Mouse (Mus musculus) liver, embryonic 14.5 days (tissue): ENCODE measurements around the gene Lamb3. TPM values are rescaled to one million over a fixed set of nuclear protein-coding genes. Genes with fewer than 3 reads are reported as not detected.

Experiments
- ATAC-seq: fragments of 200-750 bp; cut with Nextera tagmentation; 2 replicates; pipeline ENCODE4 v1.8.0; 2017; ENCODE audit warnings: moderate number of reproducible peaks, mild to moderate bottlenecking, moderate library complexity; ENCODE audit not compliant: insufficient read depth
- DNase-seq, 3 experiments: peaks; one replicate each; pipeline ENCODE4 v3.0.0-alpha.2; 2012 to 2013; ENCODE audit warnings: low read depth in 3 of 3, low spot score in 3 of 3
- H3K27ac ChIP-seq: fragments of 300-500 bp; sonication (generic); 2 replicates; pipeline ENCODE4 v1.5.1; 2014; ENCODE audit warnings: moderate library complexity, mild to moderate bottlenecking, control low read depth, inconsistent platforms
- H3K27me3 ChIP-seq: fragments of 300-500 bp; sonication (generic); 2 replicates; pipeline ENCODE4 v1.6.1; 2014; ENCODE audit warnings: mild to moderate bottlenecking, low read length, moderate library complexity; ENCODE audit not compliant: control insufficient read depth, insufficient read depth
- H3K36me3 ChIP-seq: fragments of 300-500 bp; sonication (generic); replicated peaks from 2 replicates; pipeline ENCODE4 v1.6.1; 2014; ENCODE audit warnings: low read depth; ENCODE audit not compliant: control insufficient read depth, insufficient read depth
- H3K4me1 ChIP-seq, 2 experiments: fragments of 200-500 bp in 1 of 2; fragments of 300-500 bp in 1 of 2; sonication (generic) in 1 of 2; replicated peaks; 2 replicates each; pipeline ENCODE4 v1.6.1; 2012 to 2014; ENCODE audit warnings: antibody characterized with exemption in 1 of 2, inconsistent platforms in 1 of 2, low read length in 1 of 2; ENCODE audit not compliant: control insufficient read depth in 2 of 2, insufficient read depth in 2 of 2
- H3K4me2 ChIP-seq: fragments of 300-500 bp; sonication (generic); 2 replicates; pipeline ENCODE4 v1.6.1; 2014; ENCODE audit warnings: low read depth, mild to moderate bottlenecking, control low read depth, moderate library complexity
- H3K4me3 ChIP-seq, 2 experiments: fragments of 200-500 bp in 1 of 2; fragments of 300-500 bp in 1 of 2; sonication (generic) in 1 of 2; 2 replicates each; pipeline ENCODE4 v1.5.1; 2012 to 2014; ENCODE audit warnings: low read depth in 2 of 2, low read length in 2 of 2, mild to moderate bottlenecking in 2 of 2, control low read depth in 1 of 2, inconsistent platforms in 1 of 2, moderate library complexity in 1 of 2; ENCODE audit not compliant: insufficient read depth in 1 of 2
- H3K9ac ChIP-seq: fragments of 300-500 bp; sonication (generic); replicated peaks from 2 replicates; pipeline ENCODE4 v1.6.1; 2014; ENCODE audit warnings: mild to moderate bottlenecking, control low read depth, moderate library complexity
- H3K9me3 ChIP-seq: fragments of 300-500 bp; sonication (generic); 2 replicates; pipeline ENCODE4 v1.6.1; 2016; ENCODE audit warnings: low read length, mixed read lengths; ENCODE audit not compliant: control insufficient read depth
- CTCF ChIP-seq: IDR thresholded peaks from 2 replicates; pipeline ENCODE4 v1.5.1; 2016; ENCODE audit warnings: antibody characterized with exemption, low read depth, control low read depth
- EP300 ChIP-seq: IDR thresholded peaks from 2 replicates; pipeline ENCODE4 v1.6.1; 2016; ENCODE audit warnings: antibody characterized with exemption, low read depth
- WGBS: fragments of 180-500 bp; shearing (Covaris S2); extraction: QIAGEN DNeasy Blood & Tissue Kit; methylation state at CpG from one replicate; pipeline ENCODE4 v1.1.7; 2014; ENCODE audit not compliant: insufficient replicate concordance; 5-methylcytosine and 5-hydroxymethylcytosine counted together
- polyA plus RNA-seq, 2 experiments: library from polyadenylated mRNA; depleted of rRNA in 1 of 2; stranded (reverse) in 1 of 2; unstranded in 1 of 2; fragments of >200 nt; fragmentation: Nextera tagmentation in 1 of 2; extraction: Ambion mirVana in 1 of 2; gene quantifications; 2 replicates each; pipeline versions ENCODE4 v1.2.1 to v1.2.3; 2012 to 2014

Gene Lamb3
- polyA plus RNA-seq, 2 experiments = 0.17 to 0.28 TPM

- DNase-seq = no peak
- Histone ChIP-seq H3K9ac (no peak overlapping the region), H3K27me3 (no peaks in the 10 kb centered on the region), H3K4me2 (no peak overlapping the region), H3K4me3 (no peak overlapping the region), H3K4me1 (peaks cover 0 to 16% of the 10 kb centered on the region in 2 experiments; a peak in 2 of 4 replicates), H3K9me3 (no peaks in the 10 kb centered on the region), H3K27ac (no peak overlapping the region), H3K36me3 (no peaks in the 10 kb centered on the region)
- 56% methylated on average over 9 of the region's 9 CpGs for WGBS
- ATAC-seq = no peak
- no peak for TF ChIP-seq EP300
- no peak for TF ChIP-seq CTCF
Observed at GRCm38 (mm10) chr1:193316358-193316750, 108.9 kb downstream of the Lamb3 start.

GRCm38 (mm10) chr1:193317159-193317559, 109.7 kb downstream of the Lamb3 start:
- ATAC-seq = no peak
- 46% methylated on average over 6 of the region's 6 CpGs for whole genome bisulfite sequencing
- Histone ChIP-seq H3K9ac (no peak overlapping the region), H3K4me1 (peaks cover 0 to 10% of the 10 kb centered on the region in 2 experiments; a peak in 2 of 4 replicates), H3K9me3 (no peaks in the 10 kb centered on the region), H3K4me2 (no peak overlapping the region), H3K36me3 (no peaks in the 10 kb centered on the region), H3K27ac (no peak overlapping the region), H3K27me3 (no peaks in the 10 kb centered on the region), H3K4me3 (no peak overlapping the region)
- no peak for DNase-seq
- TF ChIP-seq EP300 = no peak
- TF ChIP-seq CTCF = no peak

GRCm38 (mm10) chr1:193319721-193320120, 112.2 kb downstream of the Lamb3 start:
- H3K27me3 ChIP-seq = no peaks in the 10 kb centered on the region
- H3K9ac ChIP-seq = no peak overlapping the region
- ATAC-seq (no peak), DNase-seq (no peak)
- H3K4me1 ChIP-seq = peaks cover 0 to 4% of the 10 kb centered on the region in 2 experiments; a peak in 1 of 4 replicates
- 54% methylated on average over 3 of the region's 3 CpGs for WGBS
- no peaks in the 10 kb centered on the region for H3K36me3 ChIP-seq
- no peak overlapping the region for H3K27ac ChIP-seq
- no peak overlapping the region for H3K4me2 ChIP-seq
- no peak overlapping the region for H3K4me3 ChIP-seq
- no peaks in the 10 kb centered on the region for H3K9me3 ChIP-seq
- no peak for TF ChIP-seq EP300
- no peak for TF ChIP-seq CTCF

- 63% methylated on average over 8 of the region's 8 CpGs for WGBS
- Histone ChIP-seq H3K9ac (no peak overlapping the region), H3K4me3 (no peak overlapping the region), H3K36me3 (no peaks in the 10 kb centered on the region), H3K4me2 (no peak overlapping the region), H3K27ac (no peak overlapping the region), H3K4me1 (peaks cover 0 to 2% of the 10 kb centered on the region in 2 experiments; a peak in 1 of 4 replicates), H3K27me3 (no peaks in the 10 kb centered on the region), H3K9me3 (no peaks in the 10 kb centered on the region)
- ATAC-seq = no peak
- DNase-seq = no peak
- TF ChIP-seq EP300 (no peak), CTCF (no peak)
Observed at GRCm38 (mm10) chr1:193320398-193320797, 112.9 kb downstream of the Lamb3 start.

- DNase-seq (no peak), ATAC-seq (no peak)
- Histone ChIP-seq H3K9ac (no peak overlapping the region), H3K36me3 (no peaks in the 10 kb centered on the region), H3K27me3 (no peaks in the 10 kb centered on the region), H3K4me1 (peaks cover 0 to 10% of the 10 kb centered on the region in 2 experiments; a peak in 1 of 4 replicates), H3K4me3 (no peak overlapping the region), H3K4me2 (no peak overlapping the region), H3K9me3 (no peaks in the 10 kb centered on the region), H3K27ac (no peak overlapping the region)
- TF ChIP-seq CTCF (no peak), EP300 (no peak)
- 75% methylated on average over 6 of the region's 6 CpGs for WGBS
Observed at GRCm38 (mm10) chr1:193323686-193324085, 116.2 kb downstream of the Lamb3 start.
